Mouse (Mus musculus): ENCODE results near the gene Tfcp2.
"Not testable (repeated sequence)": the region's sequence is repeated elsewhere in the genome, so short reads cannot be mapped to it uniquely, and the experiment has no call there.

The Tfcp2 gene

DNA sequence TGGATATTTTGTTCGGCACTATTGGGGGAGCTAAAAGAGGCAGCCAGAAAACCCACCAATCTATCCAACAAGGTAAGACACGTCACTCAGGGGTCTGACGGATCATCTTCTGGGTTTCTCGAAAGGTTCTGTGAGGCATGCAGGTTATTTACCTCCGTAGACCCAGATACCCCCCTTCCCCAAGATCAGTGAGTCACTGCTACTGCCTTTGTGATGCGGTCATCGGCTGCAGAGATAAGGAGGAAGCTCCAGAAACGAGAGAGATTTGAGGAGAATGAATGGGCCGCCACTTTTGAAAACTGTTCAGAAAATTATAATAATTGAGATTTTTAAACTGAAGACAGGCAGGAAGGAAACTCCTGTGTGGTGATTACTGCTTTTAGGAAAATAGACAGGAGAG lies 4.6 kb upstream of the Tfcp2 start:
- DNase-seq = no peak

DNA sequence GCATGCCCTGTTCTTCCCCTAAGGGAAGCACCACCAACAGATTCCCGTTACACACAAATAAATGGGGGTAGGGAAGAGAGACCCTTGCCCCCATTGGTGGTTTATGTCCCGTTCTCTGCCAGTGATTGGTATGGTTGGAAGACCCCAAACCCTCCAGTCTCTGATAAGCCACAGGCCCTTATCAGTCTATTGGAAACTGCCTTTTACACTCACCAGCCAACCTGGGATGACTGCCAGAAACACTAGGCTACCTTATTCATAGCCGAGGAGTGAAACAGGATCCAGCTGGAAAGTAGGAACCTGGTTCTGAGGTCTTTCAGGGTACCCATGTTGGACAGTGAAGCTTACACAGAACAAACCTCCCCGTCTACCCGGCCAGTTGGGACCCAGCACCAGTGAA lies 4.2 kb upstream of the Tfcp2 start:
- no peak for DNase-seq

DNA sequence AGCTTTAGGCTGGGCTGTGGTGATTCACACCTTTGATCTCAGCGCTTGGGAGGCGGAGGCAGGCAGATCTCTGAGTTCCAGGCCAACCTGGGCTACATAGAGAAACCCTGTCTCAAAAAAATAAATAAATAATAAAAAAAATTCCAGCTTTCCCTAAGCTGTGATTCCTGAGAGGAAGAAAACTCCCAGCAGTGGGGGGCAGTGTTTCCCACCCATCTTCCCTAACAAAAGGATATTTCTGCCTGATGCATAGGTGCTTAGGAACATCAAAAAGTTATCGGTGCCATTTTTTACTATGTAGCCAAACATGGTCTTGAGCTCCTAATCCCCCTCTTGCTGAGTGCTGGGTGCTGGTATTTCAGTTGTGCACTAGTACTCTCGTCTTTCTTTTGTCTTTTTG lies 1.5 kb downstream of the Tfcp2 start:
- DNase-seq = no peak

DNA sequence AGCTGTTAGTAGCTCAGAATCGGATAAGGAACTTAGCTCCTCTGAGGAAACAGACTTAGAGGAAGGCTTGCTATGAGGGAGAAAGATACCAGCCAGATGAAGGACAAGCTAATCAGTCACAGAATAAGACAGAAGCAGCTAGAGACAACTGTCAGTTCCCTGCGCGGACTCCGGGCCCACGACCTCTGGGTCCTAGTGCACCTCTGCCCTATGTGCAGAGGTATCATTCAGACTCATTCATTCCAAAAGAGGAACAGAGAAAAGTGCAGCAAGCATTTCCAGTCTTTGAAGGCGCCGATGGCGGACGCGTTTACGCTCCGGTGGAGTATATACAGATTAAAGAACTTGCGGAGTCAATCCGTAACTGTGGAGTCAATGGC lies 8.2 kb downstream of the Tfcp2 start:
- not testable (repeated sequence) for DNase-seq

DNA sequence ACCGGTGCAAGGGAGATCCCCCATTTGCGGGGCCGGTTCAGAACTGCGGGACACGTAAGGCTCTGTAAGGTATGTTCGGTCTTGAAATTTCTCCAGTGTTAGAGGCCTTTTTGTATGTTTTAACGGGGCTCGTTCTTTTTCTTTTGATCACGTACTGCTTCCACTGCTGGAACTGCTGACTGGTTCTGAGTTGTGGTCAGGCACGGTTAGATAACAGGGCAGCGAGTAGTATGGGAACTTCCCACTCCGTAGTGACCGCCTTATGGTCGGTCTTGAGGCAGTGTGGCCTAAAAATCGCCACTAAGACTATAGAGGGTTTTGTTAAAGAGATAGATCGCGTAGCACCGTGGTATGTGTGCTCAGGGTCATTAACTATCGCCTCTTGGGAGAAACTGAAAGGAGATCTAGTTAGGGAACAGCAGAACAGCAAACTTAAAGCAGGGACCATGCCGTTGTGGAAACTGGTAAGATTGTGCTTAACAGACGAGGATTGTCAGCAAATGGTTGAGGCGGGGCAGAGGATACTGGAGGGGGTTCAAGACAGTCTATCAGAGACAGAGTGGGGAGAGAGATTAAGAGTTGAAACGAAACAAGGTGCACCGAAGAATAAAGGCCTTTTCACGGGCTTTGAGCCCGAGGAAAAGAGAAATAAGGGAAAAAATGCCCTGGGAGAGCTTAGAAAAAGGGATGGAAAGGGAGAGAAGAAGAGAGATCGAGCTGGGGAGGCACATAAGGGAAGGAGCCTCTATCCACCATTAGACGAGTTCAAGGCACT lies 8.7 kb downstream of the Tfcp2 start:
- not testable (repeated sequence) for DNase-seq

DNA sequence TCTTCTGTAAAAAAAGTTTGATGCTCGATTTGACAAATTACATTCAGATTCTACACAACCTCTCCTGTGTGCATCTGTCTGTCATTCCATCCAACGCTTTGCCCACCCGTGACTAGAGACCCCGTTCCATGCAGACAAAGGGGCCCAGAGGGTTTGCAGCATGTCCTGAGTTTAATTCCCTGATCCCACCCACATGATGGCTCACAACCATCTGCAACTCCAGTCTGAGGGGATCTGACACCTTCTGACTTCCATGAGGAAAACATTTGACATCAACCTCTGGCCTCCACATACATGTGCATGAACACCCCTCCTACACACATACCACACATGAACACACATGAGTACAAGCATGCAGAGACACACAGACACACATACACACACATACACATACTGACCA lies 10.4 kb downstream of the Tfcp2 start:
- DNase-seq = no peak

DNA sequence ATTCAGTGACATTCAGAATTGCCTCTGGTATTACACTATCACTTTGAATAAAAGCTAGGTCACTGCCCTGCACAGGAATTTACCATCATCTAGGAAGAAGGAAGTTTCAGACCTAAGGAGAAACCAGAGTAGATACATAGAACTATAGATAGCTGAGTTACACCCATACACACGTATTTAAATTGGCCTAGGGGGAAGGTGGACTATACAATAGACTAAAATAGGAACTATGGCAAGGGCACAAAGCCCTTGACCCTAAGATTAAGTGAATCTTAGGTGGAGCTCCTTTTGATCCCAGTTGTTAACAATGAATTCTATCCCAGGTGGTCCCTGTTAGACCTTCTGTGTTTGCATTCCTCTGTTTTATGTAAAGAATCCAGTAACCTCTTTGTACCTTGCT lies 10.8 kb downstream of the Tfcp2 start:
- DNase-seq = not testable (repeated sequence)

DNA sequence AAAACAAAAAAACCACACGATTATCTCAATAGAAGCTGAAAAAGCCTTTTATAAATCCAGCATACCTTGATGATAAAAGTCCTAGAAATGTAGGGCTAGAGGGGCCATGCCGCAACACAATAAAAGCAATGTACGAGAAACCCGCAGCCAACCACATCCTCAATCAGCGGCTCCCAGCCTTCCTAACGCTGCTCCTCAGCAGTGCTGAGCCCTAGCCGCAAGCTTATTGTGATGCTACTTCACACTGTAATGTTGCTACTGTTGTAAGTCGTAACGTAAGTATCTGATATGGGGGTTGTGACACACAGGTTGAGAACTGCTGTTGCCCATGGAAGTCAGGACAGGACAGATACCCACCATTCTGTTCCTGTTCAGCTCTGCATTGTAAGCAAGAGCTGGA lies 12.4 kb downstream of the Tfcp2 start:
- DNase-seq = peak in 1 of 2 experiments; percentile 4

DNA sequence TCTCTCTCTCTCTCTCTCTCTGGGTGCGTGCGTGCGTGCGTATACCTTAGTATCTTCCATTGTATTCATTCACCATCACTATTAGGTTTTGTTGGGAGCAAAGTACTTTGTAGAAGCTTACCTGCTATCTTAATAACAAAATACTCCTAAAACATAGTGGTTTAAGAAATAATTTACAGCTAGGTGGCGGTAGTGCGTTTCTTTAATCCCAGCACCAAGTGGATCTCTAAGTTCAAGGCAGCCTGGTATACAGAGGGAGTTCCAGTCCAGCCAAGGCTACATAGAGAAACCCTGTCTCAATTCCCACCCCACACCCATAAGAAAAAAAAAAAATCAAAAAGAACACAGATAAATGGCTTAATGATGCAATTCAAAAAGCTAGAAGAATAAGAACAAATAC lies 13.9 kb downstream of the Tfcp2 start:
- DNase-seq = peak in 1 of 2 experiments; percentile 5

DNA sequence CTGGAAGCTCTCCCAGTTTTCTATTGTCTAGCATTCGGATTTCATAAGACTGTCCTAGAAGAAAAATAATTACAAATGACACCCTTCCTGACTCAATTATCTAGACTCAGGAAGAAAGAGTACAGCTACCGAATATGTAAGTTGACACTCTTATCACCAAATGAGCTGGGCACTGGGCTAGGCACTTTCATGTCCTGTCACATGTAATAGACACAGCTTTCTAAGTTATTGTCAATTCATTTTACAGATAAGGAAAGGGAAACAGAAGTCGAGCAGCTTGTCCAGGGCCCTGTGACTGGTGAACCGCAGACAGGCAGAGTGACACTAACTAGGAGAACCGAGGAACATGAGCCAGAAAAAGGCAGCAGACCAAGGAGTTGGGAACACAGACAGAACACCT lies 23.9 kb downstream of the Tfcp2 start:
- DNase-seq = no peak

DNA sequence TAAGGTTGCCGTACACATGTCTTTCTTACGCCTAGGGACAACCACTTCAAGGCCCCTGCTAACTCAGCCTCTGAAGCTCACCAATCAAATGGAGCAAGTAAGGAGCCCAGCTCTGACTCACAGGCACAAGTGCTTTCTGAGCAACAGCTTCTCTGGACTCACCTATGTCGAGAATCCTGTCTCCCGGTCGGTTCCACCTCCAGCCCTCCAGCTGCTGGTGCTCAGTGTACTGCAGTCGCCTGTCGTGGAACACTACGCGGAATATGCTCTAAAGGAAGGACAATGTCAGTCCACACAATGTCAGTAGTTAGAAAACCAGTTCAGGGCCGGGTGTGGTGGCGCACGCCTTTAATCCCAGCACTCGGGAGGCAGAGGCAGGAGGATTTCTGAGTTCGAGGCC lies 26.4 kb downstream of the Tfcp2 start:
- no peak for DNase-seq

DNA sequence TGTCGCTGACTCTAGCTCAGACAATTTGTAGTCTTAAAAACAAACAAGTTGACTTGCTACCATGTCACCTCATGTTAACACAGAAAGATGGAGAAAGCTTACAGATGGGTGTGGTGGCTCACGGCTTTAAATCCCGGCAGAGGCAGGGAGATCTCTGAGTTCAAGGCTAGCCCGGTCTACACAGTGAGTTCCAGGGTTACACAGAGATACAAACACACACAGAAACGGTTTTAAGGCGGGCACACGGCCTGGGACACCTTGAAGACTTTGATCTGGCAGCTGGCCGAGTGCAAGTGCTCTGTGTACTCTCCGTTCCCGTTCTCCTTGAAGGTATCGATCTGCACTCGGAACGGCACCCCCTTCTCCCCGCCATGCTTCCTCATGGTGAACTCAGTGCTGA lies 31.5 kb downstream of the Tfcp2 start:
- DNase-seq = no peak

DNA sequence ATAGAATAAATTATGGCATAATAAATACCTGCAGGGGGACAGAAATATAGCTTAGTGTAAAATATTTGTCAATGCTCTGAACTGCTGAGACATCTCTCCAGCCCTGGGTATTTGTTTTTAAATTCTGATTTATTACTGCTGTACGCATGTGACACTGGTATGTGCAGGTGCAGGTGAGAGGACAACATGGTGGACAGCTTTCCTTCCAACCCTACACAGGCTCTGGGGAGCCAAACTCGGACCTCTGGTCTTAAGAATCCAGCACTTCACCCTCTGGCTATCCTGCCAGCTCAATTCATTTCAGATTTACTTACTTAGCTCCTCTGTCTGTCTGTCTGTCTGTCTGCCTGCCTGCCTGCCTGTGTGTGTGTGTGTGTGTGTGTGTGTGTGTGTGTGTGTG lies 36.7 kb downstream of the Tfcp2 start:
- no peak for DNase-seq

DNA sequence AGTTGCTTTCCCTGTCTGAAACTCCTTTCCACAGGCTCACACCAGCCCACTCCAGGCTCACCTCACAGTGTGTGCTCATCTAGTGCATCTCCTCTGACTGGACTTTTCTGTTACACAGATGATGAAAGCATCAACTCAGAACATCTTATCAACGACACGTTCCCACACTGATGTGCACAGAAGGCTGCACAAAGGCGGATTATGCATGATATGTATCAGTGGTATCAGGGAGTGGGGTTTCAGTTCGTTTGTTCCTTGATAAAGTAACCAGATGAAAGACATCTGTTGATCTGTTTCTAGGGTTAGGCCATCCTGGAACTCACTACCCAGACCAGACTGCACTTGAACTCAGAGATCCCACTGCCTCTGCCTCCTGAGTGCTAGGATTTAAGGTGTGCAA lies 38.4 kb downstream of the Tfcp2 start:
- no peak for DNase-seq

DNA sequence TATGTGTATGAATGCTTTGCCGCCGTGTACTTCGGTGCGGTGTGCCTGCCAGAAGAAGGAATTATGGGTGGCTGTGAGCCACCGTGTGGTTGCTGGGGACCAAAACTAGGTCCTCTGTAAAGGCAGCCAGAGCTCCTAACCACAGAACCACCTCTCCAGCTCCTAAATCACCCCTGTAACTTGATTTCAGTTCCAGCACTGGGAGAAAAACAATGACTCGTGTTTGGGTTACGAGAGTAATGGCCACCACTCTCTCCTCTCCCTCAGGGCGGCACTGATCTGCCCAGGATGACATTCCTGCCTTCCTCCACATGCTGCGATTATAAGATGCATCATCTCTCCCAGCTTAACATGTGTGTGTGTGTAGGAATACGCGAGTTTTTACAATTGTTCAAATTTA lies 41.7 kb downstream of the Tfcp2 start:
- DNase-seq = no peak

DNA sequence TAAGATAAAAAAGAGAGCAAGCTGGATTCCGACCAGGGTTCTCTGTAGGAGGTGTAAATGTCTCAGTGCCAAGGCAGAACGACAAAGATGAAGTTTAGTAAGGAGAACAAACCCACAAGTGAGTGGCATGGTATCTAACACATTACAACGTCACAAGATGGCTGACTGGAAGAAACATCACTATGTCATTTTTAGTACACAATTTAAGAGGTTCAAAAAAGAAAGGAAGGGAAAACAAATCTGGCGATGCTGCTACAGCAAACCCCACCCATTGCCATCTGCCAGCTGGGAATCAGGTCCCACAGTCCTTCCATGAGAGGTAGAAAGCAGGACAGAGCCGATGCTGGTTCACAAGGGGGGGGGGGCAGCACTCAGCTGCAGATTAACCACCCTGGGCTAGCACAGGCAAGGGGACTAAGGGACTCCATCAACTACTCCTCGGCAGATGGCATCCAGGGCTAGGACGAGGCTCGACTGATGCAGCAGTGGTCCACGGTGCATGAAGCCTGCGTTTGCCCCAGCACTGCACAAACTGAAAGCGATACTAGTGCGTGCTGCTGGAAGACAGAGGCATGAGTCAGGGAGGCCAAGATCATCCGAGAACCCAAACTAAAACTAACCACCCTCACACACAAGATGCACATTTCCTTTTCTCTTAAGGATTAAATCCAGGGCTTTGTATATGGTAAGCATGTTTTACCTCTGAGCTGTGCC lies 43.2 kb downstream of the Tfcp2 start:
- DNase-seq = no peak

DNA sequence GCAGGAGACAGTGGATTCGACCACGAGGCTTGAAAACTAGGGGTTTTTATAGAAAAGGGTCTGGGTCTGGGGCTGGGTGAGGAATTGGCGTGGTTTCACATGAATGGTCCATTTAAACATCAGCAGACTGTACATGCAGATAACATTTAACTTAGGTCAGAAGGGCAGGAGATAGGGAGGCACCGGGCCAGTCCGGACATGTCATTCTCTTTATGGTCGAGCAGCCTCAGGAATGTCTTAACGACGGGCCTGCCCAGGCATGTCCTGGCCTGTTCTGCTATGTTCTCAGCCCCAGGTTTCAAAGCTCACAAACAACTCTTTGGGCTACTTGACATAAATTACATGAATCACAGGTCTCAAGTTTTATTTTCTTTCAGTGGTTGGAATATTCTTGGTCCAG lies 52.3 kb downstream of the Tfcp2 start:
- DNase-seq = not testable (repeated sequence)

DNA sequence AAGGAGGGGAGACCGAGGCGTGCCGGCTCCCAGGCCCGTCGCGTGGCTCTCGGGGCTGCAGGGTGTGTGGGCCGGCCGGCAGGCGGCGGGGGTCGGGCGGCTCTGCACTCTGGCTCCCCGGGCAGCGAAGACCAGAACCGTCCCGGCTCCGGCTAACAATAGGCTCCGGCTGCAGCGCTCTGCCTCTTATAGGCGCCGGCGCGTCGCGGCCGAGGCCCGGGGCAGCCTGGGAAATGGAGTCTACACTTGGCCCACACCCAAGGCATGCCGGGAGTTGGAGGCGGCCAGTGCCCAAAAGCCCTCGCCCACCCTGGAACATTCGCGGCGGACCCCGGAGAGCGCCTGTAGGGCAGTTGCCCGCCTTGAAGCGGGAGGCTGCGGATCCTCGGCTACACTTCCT lies 56.7 kb downstream of the Tfcp2 start, which contains the start of gene Csrnp2:
TSS of gene Csrnp2 (minus strand) at position 387 of the 400 bp plus-strand sequence.
- peak; percentile 89 to 92 for DNase-seq

DNA sequence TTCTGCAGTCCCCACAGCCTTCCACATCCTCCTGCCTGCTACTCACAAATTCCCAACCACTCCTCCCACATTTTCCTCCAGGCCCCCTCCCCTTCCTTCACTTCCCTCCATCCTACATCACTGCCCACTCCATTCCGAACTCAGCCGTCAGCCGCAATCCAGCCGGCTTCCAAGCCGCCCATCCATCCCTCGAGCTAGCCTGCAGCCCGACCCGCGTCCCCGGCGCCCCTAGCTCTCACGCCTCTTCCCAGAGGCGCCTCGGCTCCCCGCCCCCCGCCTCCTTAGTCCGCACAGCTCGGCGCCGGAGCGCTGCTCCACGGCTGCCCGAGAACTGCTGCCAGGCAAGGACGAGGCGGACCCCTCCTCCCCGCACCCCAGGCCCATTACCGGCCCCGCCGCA lies 57.2 kb downstream of the Tfcp2 start:
- DNase-seq = no peak

DNA sequence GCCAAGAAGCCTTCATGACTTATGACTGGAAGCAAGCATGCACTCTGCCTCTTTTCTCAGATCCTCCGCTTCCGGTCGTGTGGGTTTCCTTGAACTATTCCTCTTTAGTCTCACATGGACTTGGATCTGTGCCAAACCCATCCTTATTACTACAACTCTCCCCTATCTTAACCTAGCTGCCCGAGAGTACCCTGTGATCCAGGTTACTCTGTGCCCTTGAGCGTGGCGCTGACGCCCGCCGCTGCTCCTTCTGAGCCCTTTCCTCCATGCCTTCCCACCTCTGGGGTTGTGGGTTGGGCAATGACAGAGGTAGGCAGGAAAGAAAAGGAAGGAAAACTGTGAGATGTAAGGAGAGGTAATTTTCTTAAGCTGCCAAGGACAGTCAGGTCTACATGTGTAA lies 59.8 kb downstream of the Tfcp2 start:
- no peak for DNase-seq

DNA sequence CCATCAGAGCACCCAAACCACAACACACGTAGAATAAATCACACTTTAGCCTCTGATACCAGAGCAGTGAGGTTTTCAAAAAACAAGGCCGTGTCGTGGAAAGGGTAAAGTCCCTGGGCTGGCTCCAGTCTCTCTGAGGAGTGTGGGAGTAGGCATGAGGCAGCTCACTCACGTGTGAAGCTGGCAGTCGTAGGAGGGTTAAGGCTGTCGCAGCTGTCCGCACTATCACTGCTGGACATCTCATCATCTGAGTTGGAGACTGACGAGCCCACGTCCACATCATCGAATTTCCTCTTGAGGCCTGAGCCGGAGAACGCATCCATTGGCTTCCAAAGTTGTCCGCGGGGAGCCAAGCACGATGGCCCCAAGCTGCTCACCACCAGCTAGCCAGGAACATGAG lies 62.5 kb downstream of the Tfcp2 start:
- DNase-seq = no peak

DNA sequence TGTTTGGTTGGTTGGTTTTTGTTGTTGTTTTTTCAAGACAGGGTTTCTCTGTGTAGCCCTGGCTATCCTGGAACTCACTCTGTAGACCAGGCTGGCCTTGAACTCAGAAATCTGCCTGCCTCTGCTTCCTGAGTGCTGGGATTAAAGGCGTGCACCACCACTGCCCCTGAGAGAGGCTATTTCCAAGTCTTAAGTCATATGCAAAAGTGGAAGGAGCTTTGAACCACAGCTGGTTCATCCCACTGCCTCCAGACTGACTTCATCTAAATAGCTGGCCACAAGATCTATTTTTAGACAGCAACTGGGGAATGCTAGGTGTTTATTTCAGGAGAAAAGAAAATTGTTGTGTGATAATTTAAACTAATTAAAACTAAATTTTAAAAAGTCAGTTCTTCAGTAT lies 63.5 kb downstream of the Tfcp2 start:
- not testable (repeated sequence) for DNase-seq

DNA sequence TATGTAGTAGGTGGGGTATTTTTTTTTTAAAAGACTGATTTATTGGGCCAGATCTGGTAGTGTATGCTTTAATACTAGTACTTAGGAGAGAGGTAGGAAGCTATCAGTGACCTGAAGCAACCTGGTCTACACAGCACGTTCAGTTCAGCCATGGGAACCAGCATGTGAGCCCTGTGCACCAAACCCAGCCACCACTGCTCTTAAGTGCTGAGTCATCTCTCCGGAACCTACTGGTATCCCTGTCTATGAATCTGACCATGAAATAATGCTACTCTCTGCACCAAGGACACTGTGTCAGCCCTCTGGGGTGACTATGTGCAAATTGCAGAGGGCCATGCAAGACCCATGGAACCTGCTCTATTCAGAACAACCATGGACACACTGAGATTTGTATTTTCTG lies 64.8 kb downstream of the Tfcp2 start:
- DNase-seq = no peak

DNA sequence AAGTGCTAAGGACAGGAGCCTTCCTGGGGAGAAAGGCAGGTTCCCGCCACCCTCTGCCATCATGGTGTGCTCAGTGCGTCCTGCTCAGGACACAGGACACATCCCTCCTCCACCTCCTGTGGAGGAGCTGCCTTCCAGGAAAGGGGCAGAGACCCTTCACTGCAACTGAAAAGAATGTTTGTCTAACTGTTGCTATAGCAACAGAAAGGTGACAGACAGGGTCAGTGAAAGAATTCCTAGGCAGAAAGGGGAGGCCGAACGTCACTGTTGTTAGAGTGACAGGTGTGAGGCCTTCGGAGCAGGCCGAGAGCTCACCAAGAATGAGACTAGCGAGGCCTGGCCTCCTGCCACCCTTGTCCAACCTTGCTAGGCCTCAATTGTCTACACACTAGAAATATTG lies 65.4 kb downstream of the Tfcp2 start:
- DNase-seq = no peak

DNA sequence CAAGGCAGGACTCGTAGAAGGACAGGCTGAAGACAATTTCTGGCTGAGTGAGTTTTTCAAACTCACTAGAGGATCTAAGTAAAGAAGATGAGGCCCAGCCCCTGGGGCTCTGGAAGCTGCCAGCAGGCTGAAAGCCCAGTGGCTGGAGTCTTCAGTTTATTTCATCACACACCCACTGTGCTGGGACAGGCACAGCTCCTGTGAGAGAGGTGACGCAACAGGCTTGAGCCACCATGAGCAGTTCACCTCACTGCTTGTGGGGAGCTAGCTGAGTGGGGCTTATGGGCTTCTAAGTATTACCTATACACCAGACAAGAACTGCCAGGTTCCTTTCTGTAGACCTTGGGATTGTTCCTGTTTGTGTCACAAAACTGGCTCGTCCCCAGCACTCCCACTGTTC lies 66.2 kb downstream of the Tfcp2 start:
- DNase-seq = no peak
